Mouse (Mus musculus): ENCODE data around the gene Usp17lc. TPM values are rescaled to one million over a fixed set of nuclear protein-coding genes. Genes with fewer than 3 reads are reported as not detected.

Gene Usp17lc
- polyA plus RNA-seq, 1 experiment from 2014 or later = not detected

Small RNA genes lying within 50 kb of the gene (microRNA-seq; reads per million reads assigned to microRNA genes)
- not detected for gene Gm25774

Other genes with a start within 250 kb of the Usp17lc start
- not detected in 2 replicates for gene Olfr591, start 236.7 kb upstream of the Usp17lc start, polyA plus RNA-seq (2014; fragmentation: Nextera tagmentation; extraction: Ambion mirVana)
- not detected in 2 replicates for gene Olfr592, start 230.3 kb upstream of the Usp17lc start, polyA plus RNA-seq (2014; fragmentation: Nextera tagmentation; extraction: Ambion mirVana)
- gene Olfr593, start 203.2 kb upstream of the Usp17lc start, polyA plus RNA-seq (2014; fragmentation: Nextera tagmentation; extraction: Ambion mirVana) = not detected in 2 replicates
- gene Olfr594, start 198.1 kb upstream of the Usp17lc start, polyA plus RNA-seq (2014; fragmentation: Nextera tagmentation; extraction: Ambion mirVana) = 0.07 TPM in 1 of 2 replicates, not detected in the other
- not detected in 2 replicates for gene Usp17ld, start 162.6 kb upstream of the Usp17lc start, polyA plus RNA-seq (2014; fragmentation: Nextera tagmentation; extraction: Ambion mirVana)
- gene Olfr596, start 109.4 kb upstream of the Usp17lc start, polyA plus RNA-seq (2014; fragmentation: Nextera tagmentation; extraction: Ambion mirVana) = not detected in 2 replicates
- gene Olfr597, start 98.8 kb upstream of the Usp17lc start, polyA plus RNA-seq (2014; fragmentation: Nextera tagmentation; extraction: Ambion mirVana) = not detected in 2 replicates
- not detected in 2 replicates for gene Olfr598, start 91.5 kb upstream of the Usp17lc start, polyA plus RNA-seq (2014; fragmentation: Nextera tagmentation; extraction: Ambion mirVana)
- gene Olfr599, start 79.2 kb upstream of the Usp17lc start, polyA plus RNA-seq (2014; fragmentation: Nextera tagmentation; extraction: Ambion mirVana) = not detected in 2 replicates
- not detected in 2 replicates for gene Olfr600, start 65.4 kb upstream of the Usp17lc start, polyA plus RNA-seq (2014; fragmentation: Nextera tagmentation; extraction: Ambion mirVana)
- not detected in 2 replicates for gene Olfr601, start 52.4 kb upstream of the Usp17lc start, polyA plus RNA-seq (2014; fragmentation: Nextera tagmentation; extraction: Ambion mirVana)
- not detected in 2 replicates for gene Olfr603, start 28.9 kb upstream of the Usp17lc start, polyA plus RNA-seq (2014; fragmentation: Nextera tagmentation; extraction: Ambion mirVana)
- gene Olfr605, start 30.4 kb downstream of the Usp17lc start, polyA plus RNA-seq (2014; fragmentation: Nextera tagmentation; extraction: Ambion mirVana) = not detected in 2 replicates
- gene Olfr606, start 34.0 kb downstream of the Usp17lc start, polyA plus RNA-seq (2014; fragmentation: Nextera tagmentation; extraction: Ambion mirVana) = not detected in 2 replicates
- gene Olfr607, start 49.1 kb downstream of the Usp17lc start, polyA plus RNA-seq (2014; fragmentation: Nextera tagmentation; extraction: Ambion mirVana) = not detected in 2 replicates
- gene Olfr608, start 54.8 kb downstream of the Usp17lc start, polyA plus RNA-seq (2014; fragmentation: Nextera tagmentation; extraction: Ambion mirVana) = not detected in 2 replicates
- gene Olfr609, start 83.0 kb downstream of the Usp17lc start, polyA plus RNA-seq (2014; fragmentation: Nextera tagmentation; extraction: Ambion mirVana) = not detected in 2 replicates
- not detected in 2 replicates for gene Olfr610, start 97.0 kb downstream of the Usp17lc start, polyA plus RNA-seq (2014; fragmentation: Nextera tagmentation; extraction: Ambion mirVana)
- not detected in 2 replicates for gene Olfr611, start 105.8 kb downstream of the Usp17lc start, polyA plus RNA-seq (2014; fragmentation: Nextera tagmentation; extraction: Ambion mirVana)
- not detected in 2 replicates for gene Olfr612, start 127.6 kb downstream of the Usp17lc start, polyA plus RNA-seq (2014; fragmentation: Nextera tagmentation; extraction: Ambion mirVana)
- gene Olfr613, start 133.0 kb downstream of the Usp17lc start, polyA plus RNA-seq (2014; fragmentation: Nextera tagmentation; extraction: Ambion mirVana) = not detected in 2 replicates
- gene Olfr615, start 141.0 kb downstream of the Usp17lc start, polyA plus RNA-seq (2014; fragmentation: Nextera tagmentation; extraction: Ambion mirVana) = not detected in 2 replicates
- gene Olfr616, start 154.1 kb downstream of the Usp17lc start, polyA plus RNA-seq (2014; fragmentation: Nextera tagmentation; extraction: Ambion mirVana) = not detected in 2 replicates
- not detected in 2 replicates for gene Olfr617, start 158.0 kb downstream of the Usp17lc start, polyA plus RNA-seq (2014; fragmentation: Nextera tagmentation; extraction: Ambion mirVana)
- gene Olfr618, start 175.0 kb downstream of the Usp17lc start, polyA plus RNA-seq (2014; fragmentation: Nextera tagmentation; extraction: Ambion mirVana) = 0.21 TPM in 1 of 2 replicates, not detected in the other
- not detected in 2 replicates for gene Olfr619, start 185.5 kb downstream of the Usp17lc start, polyA plus RNA-seq (2014; fragmentation: Nextera tagmentation; extraction: Ambion mirVana)
- gene Olfr620, start 197.5 kb downstream of the Usp17lc start, polyA plus RNA-seq (2014; fragmentation: Nextera tagmentation; extraction: Ambion mirVana) = not detected in 2 replicates
- not detected in 2 replicates for gene Olfr622, start 227.6 kb downstream of the Usp17lc start, polyA plus RNA-seq (2014; fragmentation: Nextera tagmentation; extraction: Ambion mirVana)
- gene Olfr623, start 248.6 kb downstream of the Usp17lc start, polyA plus RNA-seq (2014; fragmentation: Nextera tagmentation; extraction: Ambion mirVana) = not detected in 2 replicates

Measured in hindbrain, embryonic 14.5 days (tissue).